Mouse (Mus musculus): ENCODE data around the gene Nhp2.

Gene Nhp2

DNA sequence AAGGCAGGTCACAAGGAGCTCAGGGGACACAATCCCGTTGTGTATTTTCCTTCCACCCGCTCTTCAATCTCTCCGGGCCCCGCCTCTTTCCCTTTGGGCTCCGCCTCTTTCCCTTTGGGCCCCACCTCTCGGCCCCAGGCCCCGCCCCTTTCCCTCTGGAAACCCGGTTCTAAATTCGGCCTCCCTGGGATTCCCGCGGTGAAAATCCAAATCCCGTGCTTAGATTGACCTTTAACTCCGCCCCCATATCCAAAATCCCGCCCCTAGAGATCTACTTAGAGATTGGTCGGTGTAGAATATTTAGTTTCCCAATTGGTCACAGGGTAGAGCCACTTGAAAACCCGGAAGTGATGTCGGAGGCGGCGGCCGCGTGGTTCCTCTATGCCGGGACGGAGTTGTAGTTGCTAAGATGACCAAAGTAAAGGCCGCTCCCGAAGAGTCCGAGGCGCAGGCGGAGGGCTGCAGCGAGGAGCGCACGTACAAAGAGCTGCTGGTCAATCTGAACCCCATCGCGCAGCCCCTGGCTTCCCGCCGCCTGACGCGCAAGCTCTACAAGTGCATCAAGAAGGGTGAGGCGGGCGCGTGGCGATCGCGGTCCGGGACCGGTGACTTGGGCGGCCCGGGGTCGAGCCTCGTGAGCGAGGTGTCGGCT is at the start of gene Nhp2:
TSS of gene Nhp2 (plus strand) at position 327 of the 652 bp plus-strand sequence.
- peak; percentile 74 for DNase-seq (ENCODE audit: low spot score)

DNA sequence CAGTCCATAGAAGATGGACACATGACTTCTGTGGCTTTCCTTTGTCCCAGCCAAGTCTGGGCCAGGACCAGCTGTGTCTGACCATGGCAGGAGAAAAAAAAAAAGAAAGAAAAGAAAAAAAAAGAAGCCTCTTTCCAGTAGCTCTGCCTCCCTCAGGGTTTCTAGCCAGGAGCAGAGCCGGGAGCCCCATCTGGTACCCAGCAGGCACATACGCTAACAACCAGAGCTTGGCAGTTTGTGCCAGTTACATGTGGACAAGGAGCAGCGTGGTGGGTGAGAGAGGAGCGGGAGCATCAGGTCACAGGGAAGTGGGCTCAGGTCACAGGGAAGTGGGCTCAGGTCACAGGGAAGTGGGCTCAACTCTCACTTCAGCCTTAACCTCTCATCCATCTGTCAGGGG is 43.1 kb upstream of the Nhp2 start:
- DNase-seq (ENCODE audit: low spot score) = no peak

- DNase-seq (ENCODE audit: low spot score) = no peak
Measured at GRCm38 (mm10) chr11:51577587-51577986, 41.9 kb upstream of the Nhp2 start.

DNA sequence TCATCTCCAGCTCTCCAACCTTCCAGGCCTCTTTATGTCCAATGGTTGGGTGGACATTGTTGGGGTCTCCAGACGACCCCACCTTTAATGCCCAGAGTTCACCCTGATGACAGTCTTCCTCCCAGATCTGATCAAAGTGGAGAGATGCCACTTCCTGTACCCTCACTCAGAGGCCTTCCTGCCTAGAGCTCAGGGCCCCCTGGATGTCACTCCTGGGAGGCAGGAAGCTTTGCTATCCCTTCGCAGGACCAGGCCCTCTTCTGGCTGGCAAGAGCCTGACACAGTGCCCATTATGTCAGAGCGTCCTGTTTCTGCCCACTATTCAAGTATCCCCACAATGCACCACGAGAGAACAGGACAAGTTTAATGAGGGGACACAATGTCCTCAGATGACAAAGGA is 40.5 kb upstream of the Nhp2 start:
- no peak for DNase-seq (ENCODE audit: low spot score)

GRCm38 (mm10) chr11:51582713-51583112 is 36.8 kb upstream of the Nhp2 start:
- no peak for DNase-seq (ENCODE audit: low spot score)

DNA sequence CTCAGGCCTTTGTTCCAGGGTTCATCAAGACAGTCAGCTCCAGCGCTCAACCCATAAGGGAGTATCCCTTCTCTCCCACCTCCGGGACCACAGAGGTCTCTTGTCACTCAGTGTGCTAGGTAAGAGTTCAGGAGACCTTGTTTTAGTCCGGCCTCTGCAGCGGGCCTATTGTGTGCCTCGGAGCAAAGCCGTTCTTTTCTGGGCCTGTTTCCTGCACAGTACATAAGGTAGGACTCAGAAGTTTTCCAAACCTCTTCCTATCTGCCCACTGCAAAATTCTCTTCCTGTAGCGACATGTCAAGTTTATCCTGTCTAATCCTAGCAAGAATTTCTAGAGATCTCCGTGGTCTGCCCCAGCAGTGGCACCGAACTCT is 35.5 kb upstream of the Nhp2 start:
- DNase-seq (ENCODE audit: low spot score) = no peak

DNA sequence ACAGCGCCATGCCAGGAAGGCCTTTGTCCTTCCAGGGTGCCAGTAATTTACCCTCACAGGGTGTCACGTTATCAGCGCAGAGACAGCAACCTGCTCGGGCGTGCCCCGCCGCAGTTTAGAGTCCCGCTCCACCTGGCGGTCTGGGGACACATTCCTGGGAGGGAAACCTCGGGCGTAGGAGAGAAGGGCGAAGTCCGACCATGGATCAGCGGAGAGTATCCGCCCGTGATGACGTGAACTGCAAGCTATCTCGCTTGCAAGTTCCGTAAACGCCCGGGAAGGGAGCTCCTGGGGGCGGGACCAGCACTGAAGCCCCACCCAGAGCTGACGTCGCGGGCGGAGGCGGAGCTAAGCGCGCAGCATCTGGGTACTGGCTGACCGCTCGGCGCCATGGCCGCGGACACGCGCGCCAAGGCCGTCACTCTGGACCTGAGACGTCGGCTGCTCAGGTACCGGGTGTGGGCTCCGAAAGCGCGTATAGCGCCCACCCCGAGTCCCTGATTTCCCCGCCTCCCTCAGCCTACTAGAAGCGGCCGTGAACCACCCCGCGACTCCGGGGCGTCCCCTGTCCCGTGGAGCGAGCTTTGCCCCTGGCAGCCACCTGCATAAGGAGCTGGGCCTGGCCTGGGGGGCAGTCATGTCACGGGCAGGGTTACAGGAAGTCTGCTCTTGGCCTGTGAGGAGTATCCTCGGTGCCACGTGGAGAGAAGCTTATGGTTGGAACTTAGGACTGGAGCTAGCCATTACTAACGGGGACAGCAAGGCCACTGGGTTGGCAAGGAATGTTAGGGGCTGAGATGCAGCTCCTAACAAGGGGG is 34.9 kb upstream of the Nhp2 start, which contains the start of gene Phykpl:
TSS of gene Phykpl (plus strand) at position 327 of the 818 bp plus-strand sequence.
- peak; percentile 93 for DNase-seq (ENCODE audit: low spot score)

- no peak for DNase-seq (ENCODE audit: low spot score)
Measured at GRCm38 (mm10) chr11:51585608-51586252, 33.8 kb upstream of the Nhp2 start.

DNA sequence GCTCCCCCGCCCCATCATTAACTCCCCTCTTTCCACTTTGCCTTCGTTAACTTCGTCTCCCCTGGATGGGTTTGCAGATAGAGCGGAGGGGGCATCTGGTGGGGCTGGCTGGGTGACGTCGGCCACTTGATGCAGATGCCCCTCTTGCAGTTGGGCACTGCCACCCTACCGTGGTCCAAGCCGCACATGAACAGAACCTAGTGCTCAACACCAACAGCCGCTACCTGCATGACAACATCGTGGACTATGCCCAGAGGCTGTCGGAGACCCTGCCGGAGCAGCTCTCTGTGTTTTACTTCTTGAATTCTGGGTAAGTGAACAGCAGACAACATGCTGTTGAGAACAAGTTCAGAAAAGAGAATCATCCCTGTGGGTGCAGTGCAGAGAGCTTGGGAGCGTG is 33.1 kb upstream of the Nhp2 start:
- no peak for DNase-seq (ENCODE audit: low spot score)

GRCm38 (mm10) chr11:51587059-51587458 is 32.5 kb upstream of the Nhp2 start:
- DNase-seq (ENCODE audit: low spot score) = no peak

DNA sequence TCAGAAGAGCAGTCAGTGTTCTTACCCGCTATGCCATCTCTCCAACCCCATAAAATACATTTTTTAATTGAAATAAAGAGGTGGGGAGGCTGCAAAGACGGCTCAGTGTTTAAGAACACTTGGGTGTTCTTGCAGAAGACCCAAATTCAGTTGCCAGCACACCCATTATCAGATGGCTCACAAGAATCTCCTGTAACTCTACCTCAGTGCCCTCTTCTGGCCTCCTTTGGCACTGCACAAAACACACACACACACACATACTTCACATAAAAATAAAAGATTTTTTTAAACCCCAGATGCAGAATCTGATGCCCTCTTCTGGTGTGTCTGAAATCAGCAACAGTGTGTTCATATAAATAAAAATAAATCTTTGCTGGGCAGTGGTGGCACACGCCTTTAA is 30.7 kb upstream of the Nhp2 start:
- no peak for DNase-seq (ENCODE audit: low spot score)

- no peak for DNase-seq (ENCODE audit: low spot score)
Measured at GRCm38 (mm10) chr11:51590002-51590401, 29.5 kb upstream of the Nhp2 start.

GRCm38 (mm10) chr11:51591168-51591567 is 28.4 kb upstream of the Nhp2 start:
- no peak for DNase-seq (ENCODE audit: low spot score)

DNA sequence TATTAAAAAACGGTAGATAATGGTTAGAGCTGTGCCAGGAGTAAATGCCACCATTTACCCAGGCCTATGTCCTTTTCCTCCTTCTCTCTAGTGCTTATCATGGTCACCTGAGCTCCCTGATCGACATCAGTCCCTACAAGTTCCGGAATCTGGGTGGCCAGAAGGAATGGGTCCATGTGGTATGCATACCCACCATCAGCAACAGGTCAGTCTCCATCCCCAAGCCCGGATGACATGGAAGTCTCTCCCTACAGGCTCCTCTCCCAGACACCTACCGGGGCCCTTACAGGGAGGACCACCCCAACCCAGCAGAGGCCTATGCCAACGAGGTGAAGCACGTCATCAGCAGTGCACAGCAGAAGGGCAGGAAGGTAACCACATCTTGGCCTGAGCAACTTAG is 27.6 kb upstream of the Nhp2 start:
- no peak for DNase-seq (ENCODE audit: low spot score)

- no peak for DNase-seq (ENCODE audit: low spot score)
Measured at GRCm38 (mm10) chr11:51593368-51593767, 26.2 kb upstream of the Nhp2 start.

DNA sequence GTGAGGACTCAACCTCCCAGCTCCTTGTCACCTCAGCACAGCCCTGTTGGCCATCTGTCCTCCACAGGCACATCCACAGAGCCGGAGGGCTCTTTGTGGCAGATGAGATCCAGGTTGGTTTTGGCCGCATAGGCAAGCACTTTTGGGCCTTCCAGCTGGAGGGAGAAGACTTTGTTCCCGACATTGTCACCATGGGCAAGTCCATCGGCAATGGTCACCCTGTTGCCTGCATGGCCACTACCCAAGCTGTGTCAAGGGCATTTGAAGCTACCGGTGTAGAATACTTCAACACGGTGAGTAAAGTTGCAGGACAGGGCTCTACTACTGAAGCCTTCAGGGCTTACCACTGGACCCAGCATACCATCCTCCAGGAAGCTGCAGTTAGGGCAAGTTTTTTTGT is 25.7 kb upstream of the Nhp2 start:
- no peak for DNase-seq (ENCODE audit: low spot score)

DNA sequence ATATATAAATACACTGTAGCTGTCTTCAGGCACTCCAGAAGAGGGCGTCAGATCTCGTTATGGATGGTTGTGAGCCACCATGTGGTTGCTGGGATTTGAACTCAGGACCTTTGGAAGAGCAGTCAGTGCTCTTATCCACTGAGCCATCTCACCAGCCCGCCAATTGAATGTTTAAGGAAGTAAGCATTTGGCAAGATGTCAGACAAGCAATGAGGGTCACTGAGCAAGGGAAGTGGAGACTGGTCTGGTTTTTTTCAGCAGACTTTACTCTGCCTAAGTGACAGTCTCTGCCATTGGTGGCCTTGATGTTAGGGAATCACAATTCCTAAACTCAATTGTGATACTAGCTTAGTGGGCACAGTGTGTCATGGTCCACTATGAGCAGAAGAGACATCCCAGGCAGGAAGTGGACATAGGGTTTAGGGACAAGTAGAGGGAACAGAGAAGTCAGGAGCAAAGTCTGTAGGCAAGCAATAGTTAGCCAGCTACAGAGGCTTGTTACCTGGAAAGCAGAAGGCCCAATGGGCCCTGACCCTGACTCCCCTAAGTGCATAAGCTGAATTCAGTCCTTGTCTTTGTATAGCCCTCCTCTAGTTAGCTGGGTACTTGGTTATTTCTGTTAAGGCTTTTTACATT is 24.7 kb upstream of the Nhp2 start:
- DNase-seq (ENCODE audit: low spot score) = no peak

DNA sequence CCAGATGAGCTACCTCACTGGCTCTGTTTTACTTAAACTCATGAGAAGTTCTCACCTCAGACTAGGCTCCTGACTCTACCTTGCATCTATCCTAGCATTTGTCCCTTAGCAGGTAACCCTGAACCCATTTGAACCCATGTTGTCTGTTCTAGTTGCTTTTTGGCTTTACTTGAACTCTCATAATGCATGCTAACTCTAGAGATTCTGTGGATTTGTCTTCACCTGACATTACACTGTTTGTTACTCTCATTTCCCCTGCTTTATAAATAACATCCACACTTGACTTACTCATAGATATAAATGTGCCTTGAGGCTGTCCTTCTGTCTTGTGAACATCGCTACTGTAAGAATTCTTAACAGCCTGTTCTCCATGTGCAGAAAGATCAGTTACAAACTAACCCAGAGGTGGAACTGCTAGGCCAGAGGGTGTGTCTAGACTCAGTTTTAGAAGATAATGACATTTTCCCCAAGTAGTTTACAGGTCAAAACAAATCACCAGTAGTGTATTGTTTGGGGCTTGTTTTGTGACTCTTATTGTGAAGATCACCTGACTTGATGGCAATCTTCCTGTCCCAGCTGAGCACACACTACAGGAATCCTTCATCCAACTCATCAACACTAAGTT is 24.0 kb upstream of the Nhp2 start:
- DNase-seq (ENCODE audit: low spot score) = no peak

DNA sequence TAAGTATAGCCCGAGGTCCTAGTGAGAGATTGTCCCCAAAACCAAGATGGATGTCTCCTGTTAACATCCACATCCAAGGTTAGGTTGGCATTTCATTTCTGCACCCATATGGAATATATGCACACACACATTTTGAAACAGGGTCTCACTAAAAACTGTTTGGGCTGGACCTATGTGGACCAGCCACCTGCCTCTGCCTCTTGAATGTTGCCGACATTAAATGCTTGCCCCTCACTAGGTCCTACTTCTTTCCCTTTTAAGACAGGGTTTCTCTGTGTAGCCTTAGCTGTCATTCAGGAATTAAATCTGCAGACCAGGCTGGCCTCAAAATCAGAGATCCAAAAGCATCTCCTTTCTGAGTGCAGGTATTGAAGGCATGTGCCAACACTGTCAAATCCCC is 22.0 kb upstream of the Nhp2 start:
- DNase-seq (ENCODE audit: low spot score) = no peak

DNA sequence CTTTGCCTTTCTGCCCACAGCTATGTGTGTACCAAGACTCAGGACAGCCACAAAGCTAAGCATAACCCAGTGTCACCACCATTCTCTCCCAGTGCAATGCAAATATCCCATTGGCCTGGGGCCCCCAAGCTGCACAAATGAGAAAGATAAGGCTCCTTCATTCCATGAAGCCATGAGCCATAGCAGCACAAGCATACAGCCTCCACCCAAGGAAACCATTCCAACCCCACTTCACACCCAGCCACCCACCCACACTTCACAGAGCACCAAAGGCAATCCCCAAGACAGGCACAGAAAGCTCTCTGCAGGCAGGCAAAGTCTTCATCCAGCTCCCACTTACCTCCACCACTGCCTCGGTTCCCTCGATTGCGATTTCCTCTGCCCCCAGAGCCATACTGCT is 17.3 kb upstream of the Nhp2 start:
- no peak for DNase-seq (ENCODE audit: low spot score)

DNA sequence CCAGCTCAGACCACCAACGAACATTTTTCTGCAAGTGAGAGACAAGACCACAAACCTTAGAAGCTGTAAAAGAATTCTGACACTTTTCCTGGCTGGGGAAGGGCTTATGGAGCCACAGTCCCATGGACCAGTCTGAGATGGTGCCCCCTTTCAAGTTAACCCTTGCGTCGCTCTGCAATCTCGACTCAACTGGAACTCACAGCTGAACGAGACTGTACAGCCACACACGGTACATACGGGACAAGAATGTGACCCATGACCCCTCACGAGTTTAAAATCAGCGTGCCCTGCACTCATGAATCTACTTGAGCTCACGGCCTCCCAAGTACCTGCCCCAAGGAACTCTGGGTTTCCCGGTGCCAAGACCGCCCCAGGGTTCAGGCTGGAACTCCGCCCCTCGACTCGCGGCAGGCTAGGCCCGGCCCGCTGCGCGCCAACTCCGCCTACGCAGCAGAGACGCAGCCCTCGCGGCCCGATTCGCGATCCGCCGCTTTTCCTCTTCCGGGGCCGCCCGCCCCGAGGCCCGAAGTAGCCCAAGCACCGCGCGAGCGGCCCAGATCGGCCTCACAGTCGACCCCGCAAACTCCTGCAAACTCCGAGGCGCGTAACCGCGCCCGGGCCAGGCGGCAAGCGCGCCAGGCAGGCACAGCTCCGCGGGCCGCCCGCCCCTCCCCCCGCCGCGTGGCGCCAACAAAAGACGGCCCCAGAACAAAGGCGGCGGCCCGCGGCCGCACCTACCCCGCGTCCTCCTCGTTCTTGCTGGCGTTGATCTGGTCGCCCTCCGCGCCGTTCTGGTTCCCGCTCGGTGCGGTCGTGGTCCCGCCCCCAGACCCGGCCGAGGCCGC is 13.7 kb upstream of the Nhp2 start:
- DNase-seq (ENCODE audit: low spot score) = peak; percentile 62
